Mouse (Mus musculus): ENCODE measurements at regions not wholly inside any gene's neighbourhood (a gene's known extent, or its start where the extent isn't known, plus 50 kb on each side); places are given as distances from the start of the nearest gene placed in this dataset.

DNA sequence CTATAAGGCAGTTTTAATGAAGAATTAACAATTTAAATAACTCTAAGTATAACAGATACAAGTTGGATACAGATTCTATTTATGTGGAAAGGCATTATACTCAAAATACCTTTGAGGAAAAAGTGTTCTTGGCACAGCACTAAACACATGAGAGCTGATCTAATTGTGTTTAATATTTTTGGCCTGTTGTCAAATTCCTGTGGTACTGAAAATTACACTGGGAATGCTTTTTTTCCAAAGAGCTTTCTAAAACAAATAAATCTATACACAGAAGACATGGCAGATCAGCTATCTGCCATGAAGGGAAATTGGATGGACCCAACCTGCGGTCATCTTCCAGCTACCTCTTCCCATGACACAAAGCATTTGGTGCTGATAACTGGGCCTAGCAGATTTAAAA, 147.9 kb downstream of the Impad1 start:
- TF ChIP-seq CTCF (IDR thresholded peaks at IDR 0.05) (no peak), EP300 (IDR thresholded peaks at IDR 0.05) (no peak)
